ENCODE assay signal across 35 mouse cellular contexts in genomic region chr7:122328466-122328865, GRCm38 (mm10).
"Had no signal": no experiment of that assay in that cellular context is flagged by ENCODE, and none has a peak within 500 bp of the region (broad histone marks: within the 10 kb centered on the region; RNA-seq: fewer than 3 reads in every experiment).

No protein-coding gene starts in this region.

- H3K4me2 ChIP-seq: heart, embryonic 11.5 days; heart, embryonic 12.5 days; heart, embryonic 13.5 days; heart, embryonic 15.5 days; hindbrain, embryonic 12.5 days; hindbrain, embryonic 13.5 days; hindbrain, embryonic 14.5 days; hindbrain, embryonic 15.5 days; intestine, embryonic 15.5 days; kidney, embryonic 15.5 days had no signal

- DNase-seq: heart, postnatal 10 days; heart, postnatal 14 days; heart, postnatal 36 days; heart, postnatal 4 days; kidney, adult 11 months; kidney, adult 18-20 months; kidney, adult 2 months; kidney, adult 8-10 months; kidney, adult 9 months; kidney, postnatal 10 days; kidney, postnatal 14 days; kidney, postnatal 25 days; kidney, postnatal 36 days; kidney, postnatal 4 days; layer of hippocampus, adult 9-11 months; layer of hippocampus, postnatal 36 days had no signal

- H3K9me3 ChIP-seq: heart, embryonic 10.5 days; heart, embryonic 12.5 days; heart, embryonic 13.5 days; heart, embryonic 15.5 days; hindbrain, embryonic 10.5 days; hindbrain, embryonic 12.5 days; hindbrain, embryonic 13.5 days; hindbrain, embryonic 15.5 days; intestine, embryonic 15.5 days; kidney, embryonic 15.5 days had no signal

- H3K4me1 ChIP-seq: heart, embryonic 10.5 days; heart, embryonic 12.5 days; heart, embryonic 13.5 days; heart, embryonic 15.5 days; hindbrain, embryonic 10.5 days; hindbrain, embryonic 15.5 days; intestine, embryonic 15.5 days; kidney, embryonic 15.5 days had no signal

- H3K36me3 ChIP-seq: heart, embryonic 10.5 days; heart, embryonic 12.5 days; heart, embryonic 13.5 days; heart, embryonic 15.5 days; hindbrain, embryonic 10.5 days; hindbrain, embryonic 12.5 days; hindbrain, embryonic 13.5 days; hindbrain, embryonic 15.5 days; intestine, embryonic 15.5 days; kidney, embryonic 15.5 days had no signal

- ATAC-seq: hindbrain, embryonic 16.5 days; hindbrain, postnatal 0 days; inflammation-experienced regulatory T-cells, adult 6 months; intestine, embryonic 15.5 days; intestine, embryonic 16.5 days; intestine, postnatal 0 days had no signal

- H3K4me3 ChIP-seq: heart, embryonic 10.5 days; heart, embryonic 12.5 days; heart, embryonic 13.5 days; heart, embryonic 15.5 days; hindbrain, embryonic 10.5 days; hindbrain, embryonic 12.5 days; hindbrain, embryonic 13.5 days; hindbrain, embryonic 15.5 days; intestine, embryonic 15.5 days; kidney, embryonic 15.5 days; layer of hippocampus, adult 2 months had no signal

- H3K27me3 ChIP-seq: heart, embryonic 12.5 days; heart, embryonic 13.5 days; heart, embryonic 15.5 days; hindbrain, embryonic 12.5 days; hindbrain, embryonic 13.5 days; hindbrain, embryonic 15.5 days; intestine, embryonic 15.5 days; kidney, embryonic 15.5 days had no signal

- H3K9ac ChIP-seq: heart, embryonic 12.5 days; heart, embryonic 13.5 days; heart, embryonic 15.5 days; hindbrain, embryonic 12.5 days; hindbrain, embryonic 13.5 days; hindbrain, embryonic 14.5 days; hindbrain, embryonic 15.5 days; intestine, embryonic 15.5 days; kidney, embryonic 15.5 days had no signal

- H3K27ac ChIP-seq: heart, embryonic 10.5 days; heart, embryonic 13.5 days; heart, embryonic 15.5 days; hindbrain, embryonic 10.5 days; hindbrain, embryonic 12.5 days; hindbrain, embryonic 13.5 days; hindbrain, embryonic 14.5 days; hindbrain, embryonic 15.5 days; hindbrain, postnatal 0 days; intestine, embryonic 15.5 days; kidney, embryonic 15.5 days; kidney, postnatal 0 days; layer of hippocampus, adult 2 months had no signal
